Mouse (Mus musculus) macrophage (primary cell): ENCODE data around the gene Mdm2. TPM values are rescaled to one million over a fixed set of nuclear protein-coding genes. Genes with fewer than 3 reads are reported as not detected.

Experiments
- H3K27ac ChIP-seq: fragments of 350-480 bp; formaldehyde crosslinking; 2 replicates; pipeline ENCODE4 v1.9.0; 2021
- H3K36me3 ChIP-seq: fragments of 350-480 bp; formaldehyde crosslinking; 2 replicates; pipeline ENCODE4 v1.9.0; 2021; ENCODE audit errors: inconsistent target
- H3K4me3 ChIP-seq: fragments of 350-480 bp; formaldehyde crosslinking; 2 replicates; pipeline ENCODE4 v1.9.0; 2021; ENCODE audit errors: inconsistent target
- H3K79me2 ChIP-seq: fragments of 350-480 bp; formaldehyde crosslinking; 2 replicates; pipeline ENCODE4 v1.9.0; 2021; ENCODE audit errors: inconsistent target
- WGBS: methylation state at CpG from one replicate; pipeline ENCODE4 v1.1.7; 2026; ENCODE audit warnings: inconsistent platforms; ENCODE audit not compliant: missing documents; 5-methylcytosine and 5-hydroxymethylcytosine counted together
- polyA plus RNA-seq: library from polyadenylated mRNA; stranded (reverse); fragments of 250-400 nt; gene quantifications from 3 replicates; pipeline ENCODE4 v1.2.4, GENCODE M21; 2018; ENCODE audit warnings: inconsistent platforms

The Mdm2 gene
- polyA plus RNA-seq, 1 experiment from 2014 or later = 84.1 TPM

DNA sequence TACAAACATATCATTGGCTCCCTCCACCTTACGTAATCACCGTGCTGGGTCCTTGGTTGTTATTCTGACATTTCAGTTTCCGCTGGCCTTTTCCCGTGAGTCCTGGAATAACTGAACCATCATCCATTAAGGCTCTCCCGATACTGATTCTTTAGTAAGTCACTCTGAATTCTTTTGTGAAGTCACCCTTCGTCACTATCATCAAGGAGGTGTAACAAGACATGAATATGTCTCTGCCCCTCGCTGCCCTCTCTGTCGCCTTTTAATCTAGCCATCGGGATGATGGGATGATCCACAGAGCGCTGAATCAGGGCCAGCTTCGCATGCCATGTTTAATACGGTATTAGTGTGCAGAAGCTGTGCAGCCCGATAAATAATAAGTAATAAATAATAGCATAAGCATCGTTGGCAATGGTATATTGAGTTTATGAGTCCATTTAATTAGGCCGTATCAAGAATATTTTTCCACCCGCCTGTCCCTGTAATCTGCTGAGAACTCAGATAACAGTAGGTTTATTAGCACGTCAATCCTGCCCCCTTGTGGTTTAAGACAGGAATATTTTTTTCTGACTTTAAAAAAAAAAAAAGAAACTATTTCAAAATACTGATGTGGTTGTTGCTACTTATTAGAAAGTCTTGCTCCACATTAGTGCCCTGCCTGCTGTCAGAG lies 33.8 kb downstream of the Mdm2 start:
- no peak overlapping the region for H3K4me3 ChIP-seq
- H3K36me3 ChIP-seq = no peaks in the 10 kb centered on the region
- 32% methylated on average over 17 of the region's 17 CpGs for WGBS
- H3K79me2 ChIP-seq = no peaks in the 10 kb centered on the region
- no peak overlapping the region for H3K27ac ChIP-seq

DNA sequence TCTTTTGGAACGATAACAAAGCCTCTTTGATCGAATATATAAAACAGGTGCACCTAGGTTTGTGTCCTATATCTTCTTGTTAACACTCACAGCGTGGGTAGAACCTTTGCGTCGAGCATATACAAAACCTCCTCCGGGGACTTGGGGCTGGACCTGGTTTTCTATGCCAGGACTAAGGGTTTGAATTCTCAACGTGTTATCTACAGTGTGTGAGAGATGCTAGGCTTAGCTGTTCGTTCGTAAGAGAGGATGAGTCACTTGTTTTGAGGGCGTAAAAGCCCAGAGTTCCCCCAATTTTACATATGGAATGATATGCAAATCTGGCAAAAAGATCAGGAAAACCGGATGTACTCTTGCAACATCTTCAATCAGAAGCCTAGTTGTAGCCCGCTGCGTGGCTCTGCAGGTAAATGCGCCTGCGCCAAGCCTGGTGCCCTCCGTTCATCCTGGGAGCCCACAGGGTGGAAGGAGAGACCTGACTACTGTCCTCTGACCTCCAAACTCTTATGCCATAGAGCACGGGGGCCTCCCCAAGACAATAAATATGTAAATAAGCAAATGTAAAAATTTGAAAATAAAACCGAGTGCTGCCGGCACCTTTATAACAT lies 34.4 kb downstream of the Mdm2 start:
- Histone ChIP-seq H3K27ac (no peak overlapping the region), H3K36me3 (no peaks in the 10 kb centered on the region), H3K4me3 (no peak overlapping the region), H3K79me2 (no peaks in the 10 kb centered on the region)
- 31% methylated on average over 19 of the region's 19 CpGs for WGBS

GRCm38 (mm10) chr10:117675096-117676035 lies 35.2 kb downstream of the Mdm2 start:
- H3K4me3 ChIP-seq = no peak overlapping the region
- H3K36me3 ChIP-seq = no peaks in the 10 kb centered on the region
- no peak overlapping the region for H3K27ac ChIP-seq
- 39% methylated on average over 20 of the region's 20 CpGs for WGBS
- H3K79me2 ChIP-seq = no peaks in the 10 kb centered on the region

DNA sequence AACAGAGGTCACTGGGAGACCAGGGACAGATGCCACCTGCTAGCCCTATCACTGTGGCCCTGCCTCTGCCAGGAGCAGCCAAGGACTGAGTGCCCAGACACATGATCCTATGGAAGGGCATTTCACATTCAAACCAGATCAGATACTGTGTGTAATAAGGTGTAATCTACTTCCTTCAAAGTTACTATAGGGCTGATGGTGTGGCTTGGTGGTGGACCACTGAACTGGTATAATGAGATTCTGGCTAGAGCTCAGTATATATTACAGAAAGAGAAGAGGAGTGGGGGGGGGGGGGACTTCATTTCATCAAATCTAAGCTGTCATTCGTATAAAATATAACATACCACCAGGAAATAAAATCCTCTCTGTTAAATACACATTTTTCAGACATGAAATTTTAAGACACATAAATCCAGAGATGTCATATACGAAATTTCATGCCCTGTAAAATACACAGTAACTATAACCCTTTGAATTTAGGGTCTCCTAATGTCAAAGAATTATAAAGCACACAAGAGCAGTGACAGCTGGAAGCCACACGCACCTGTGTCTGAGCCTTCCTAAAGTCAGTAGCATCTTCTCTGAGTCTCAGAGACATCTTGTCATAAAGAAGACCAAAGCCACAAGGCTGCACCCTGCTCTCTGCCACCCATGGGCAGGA lies 36.1 kb downstream of the Mdm2 start:
- Histone ChIP-seq H3K27ac (no peak overlapping the region), H3K36me3 (no peaks in the 10 kb centered on the region)

GRCm38 (mm10) chr10:117673913-117674312 lies 36.6 kb downstream of the Mdm2 start:
- 100% methylated on average over 1 of the region's 1 CpGs for WGBS
- Histone ChIP-seq H3K27ac (no peak overlapping the region), H3K36me3 (no peaks in the 10 kb centered on the region), H3K79me2 (no peaks in the 10 kb centered on the region), H3K4me3 (no peak overlapping the region)

More for the DNA sequence above, 36.1 kb downstream of the Mdm2 start:
- Histone ChIP-seq H3K79me2 (no peaks in the 10 kb centered on the region), H3K4me3 (no peak overlapping the region)
- 83% methylated on average over 3 of the region's 3 CpGs for WGBS

GRCm38 (mm10) chr10:117672693-117673092 lies 37.9 kb downstream of the Mdm2 start:
- no peaks in the 10 kb centered on the region for H3K36me3 ChIP-seq
- no peak overlapping the region for H3K4me3 ChIP-seq
- H3K27ac ChIP-seq = no peak overlapping the region
- H3K79me2 ChIP-seq = no peaks in the 10 kb centered on the region
- WGBS = 81% methylated on average over 7 of the region's 7 CpGs

GRCm38 (mm10) chr10:117671930-117672666 lies 38.5 kb downstream of the Mdm2 start:
- H3K4me3 ChIP-seq = no peak overlapping the region
- H3K27ac ChIP-seq = no peak overlapping the region
- no peaks in the 10 kb centered on the region for H3K79me2 ChIP-seq
- H3K36me3 ChIP-seq = no peaks in the 10 kb centered on the region
- WGBS = 91% methylated on average over 13 of the region's 13 CpGs

DNA sequence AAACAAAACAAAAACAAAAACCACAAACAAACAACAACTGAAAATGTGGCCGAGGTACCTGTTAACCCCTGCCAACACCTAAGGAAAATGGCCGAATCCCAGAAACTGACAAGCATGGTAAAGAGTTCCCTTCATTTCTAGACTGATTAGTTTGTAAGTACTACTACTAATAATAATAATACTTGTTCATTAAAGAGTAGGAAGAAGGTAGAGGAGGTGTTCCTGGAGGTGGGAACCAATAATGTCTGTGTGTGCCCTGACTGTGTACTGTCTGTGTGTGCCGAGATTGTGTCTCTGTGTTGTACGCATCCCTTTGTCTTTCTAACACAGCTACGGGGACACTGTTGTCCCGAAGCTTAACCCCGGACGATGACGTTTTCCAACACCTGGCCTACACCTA lies 39.3 kb downstream of the Mdm2 start:
- H3K4me3 ChIP-seq = no peak overlapping the region
- 89% methylated on average over 9 of the region's 9 CpGs for WGBS
- H3K27ac ChIP-seq = no peak overlapping the region
- H3K36me3 ChIP-seq = no peaks in the 10 kb centered on the region
- no peaks in the 10 kb centered on the region for H3K79me2 ChIP-seq

DNA sequence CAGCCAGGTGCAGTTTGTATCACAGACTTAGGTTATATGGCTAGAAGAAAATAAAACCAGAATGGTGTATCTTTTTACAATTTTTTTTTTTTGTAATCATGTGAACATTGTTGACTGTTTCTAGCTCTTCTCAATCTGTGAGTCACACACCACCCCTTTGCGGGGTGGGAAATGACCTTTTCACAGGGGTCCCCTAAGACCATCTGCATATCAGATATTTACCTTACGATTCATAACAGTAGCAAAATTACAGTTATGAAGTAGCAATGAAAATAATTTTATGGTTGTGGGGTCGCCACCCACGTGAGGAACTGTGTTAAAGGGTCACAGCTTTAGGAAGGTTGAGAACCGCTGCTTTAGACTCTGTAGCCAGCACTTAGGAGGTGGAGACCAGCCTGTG lies 39.8 kb downstream of the Mdm2 start:
- no peak overlapping the region for H3K27ac ChIP-seq
- 90% methylated on average over 5 of the region's 5 CpGs for WGBS

DNA sequence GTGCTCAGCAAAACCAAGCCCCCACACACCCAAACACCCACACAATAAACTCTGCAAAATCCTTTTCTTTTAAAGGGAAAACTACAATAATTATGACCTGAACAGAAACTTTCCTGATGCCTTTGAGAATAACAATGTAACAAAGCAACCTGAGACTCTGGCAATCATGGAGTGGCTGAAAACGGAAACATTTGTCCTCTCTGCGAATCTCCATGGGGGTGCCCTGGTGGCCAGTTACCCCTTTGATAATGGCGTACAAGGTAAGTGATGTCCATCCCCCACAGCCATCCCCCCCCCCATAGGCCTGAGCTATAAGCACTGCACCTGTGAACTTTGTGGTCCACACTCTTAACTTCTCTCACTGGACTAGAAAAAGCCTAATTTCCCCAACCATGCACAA lies 40.5 kb downstream of the Mdm2 start:
- Histone ChIP-seq H3K27ac (no peak overlapping the region), H3K4me3 (no peak overlapping the region), H3K36me3 (no peaks in the 10 kb centered on the region), H3K79me2 (no peaks in the 10 kb centered on the region)
- WGBS = 97% methylated on average over 3 of the region's 3 CpGs

More for the DNA sequence above, 39.8 kb downstream of the Mdm2 start:
- H3K4me3 ChIP-seq = no peak overlapping the region
- no peaks in the 10 kb centered on the region for H3K36me3 ChIP-seq
- H3K79me2 ChIP-seq = no peaks in the 10 kb centered on the region

DNA sequence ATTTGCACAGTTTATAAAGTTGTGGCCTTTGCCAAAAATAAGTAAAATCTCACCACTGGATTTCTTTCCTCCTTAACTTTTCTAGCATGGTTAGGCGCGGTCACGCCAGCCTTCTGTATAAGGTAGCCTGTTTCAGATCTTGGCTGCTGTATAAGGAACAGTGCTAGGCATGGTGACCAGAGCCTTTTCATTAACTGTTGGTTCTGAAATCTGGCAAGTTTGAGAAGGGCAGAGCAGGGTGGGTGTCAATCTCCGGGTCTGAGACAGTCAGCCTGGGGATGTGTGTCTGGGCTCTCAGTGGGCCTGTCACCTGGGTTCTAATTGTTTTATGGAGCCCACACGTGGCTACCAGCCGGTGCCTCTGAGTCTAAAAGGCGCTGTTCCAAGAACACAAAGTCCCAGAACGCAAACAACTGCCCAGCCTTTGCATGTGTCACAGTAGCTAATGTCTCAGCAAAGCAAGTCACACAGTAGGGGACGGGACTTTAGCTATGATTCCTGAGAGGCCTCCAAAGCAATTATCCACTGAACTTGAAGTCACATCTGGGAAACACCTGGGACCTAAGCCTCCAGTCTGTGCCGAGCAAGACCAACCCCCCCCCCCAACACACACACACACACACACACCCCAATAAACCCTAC lies 41.0 kb downstream of the Mdm2 start:
- no peak overlapping the region for H3K27ac ChIP-seq
- H3K4me3 ChIP-seq = no peak overlapping the region
- H3K79me2 ChIP-seq = no peaks in the 10 kb centered on the region
- WGBS = 90% methylated on average over 10 of the region's 10 CpGs
- H3K36me3 ChIP-seq = no peaks in the 10 kb centered on the region

- WGBS = 80% methylated on average over 10 of the region's 10 CpGs
- Histone ChIP-seq H3K27ac (no peak overlapping the region), H3K79me2 (no peaks in the 10 kb centered on the region), H3K36me3 (no peaks in the 10 kb centered on the region), H3K4me3 (no peak overlapping the region)
Observed at GRCm38 (mm10) chr10:117668546-117669300, 41.8 kb downstream of the Mdm2 start.
